Mouse (Mus musculus): ENCODE measurements at regions not wholly inside any gene's neighbourhood (a gene's known extent, or its start where the extent isn't known, plus 50 kb on each side); places are given as distances from the start of the nearest gene placed in this dataset.
A peak's percentile ranks its signal among the peaks of the same experiment; 100 is the strongest.

DNA sequence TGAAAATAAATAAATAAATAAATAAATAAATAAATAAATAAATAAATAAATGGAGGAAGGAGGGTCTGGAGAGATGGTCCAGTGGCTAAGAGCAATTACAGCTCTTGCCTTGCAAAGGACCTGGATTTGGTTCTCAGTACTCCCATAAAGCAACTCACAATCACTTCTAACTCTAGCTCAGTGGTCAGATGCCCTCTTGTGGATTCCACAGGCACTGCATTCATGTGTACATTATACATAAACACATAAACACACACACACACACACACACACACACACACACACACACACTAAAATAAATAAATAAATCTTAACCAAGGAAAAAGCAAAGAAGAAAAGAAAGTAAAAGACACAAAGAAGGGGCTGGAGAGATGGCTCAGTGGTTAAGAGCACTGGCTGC, 74.2 kb upstream of the Dhx40 start:
- DNase-seq, result no peak

DNA sequence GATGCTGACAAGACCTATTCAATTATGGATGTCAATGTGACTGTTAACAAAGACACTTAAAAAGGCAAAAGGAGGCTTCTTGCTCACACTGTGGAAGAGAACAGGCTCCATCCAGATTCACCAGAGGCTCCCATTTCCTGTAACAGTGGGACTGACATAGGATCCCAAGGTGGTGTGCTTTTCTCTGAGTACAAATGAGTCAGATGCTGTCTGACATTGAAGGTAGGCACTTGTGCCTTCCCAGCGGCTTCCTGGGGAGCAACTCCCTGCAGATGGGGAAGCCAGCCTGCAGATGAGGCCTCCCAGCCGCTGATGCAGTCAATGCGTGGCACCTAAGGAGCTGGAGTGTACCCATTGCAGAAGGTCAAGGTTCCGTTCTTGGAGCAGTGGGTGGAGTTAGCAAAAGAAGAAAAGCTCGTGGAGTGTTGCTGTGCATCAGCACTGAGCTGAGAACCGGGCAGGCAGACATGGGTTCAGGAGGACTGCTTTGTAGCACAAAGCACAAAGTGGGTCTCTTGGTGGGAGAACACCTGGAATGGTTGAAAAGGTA, 71.9 kb upstream of the Dhx40 start:
- DNase-seq, result no peak

DNA sequence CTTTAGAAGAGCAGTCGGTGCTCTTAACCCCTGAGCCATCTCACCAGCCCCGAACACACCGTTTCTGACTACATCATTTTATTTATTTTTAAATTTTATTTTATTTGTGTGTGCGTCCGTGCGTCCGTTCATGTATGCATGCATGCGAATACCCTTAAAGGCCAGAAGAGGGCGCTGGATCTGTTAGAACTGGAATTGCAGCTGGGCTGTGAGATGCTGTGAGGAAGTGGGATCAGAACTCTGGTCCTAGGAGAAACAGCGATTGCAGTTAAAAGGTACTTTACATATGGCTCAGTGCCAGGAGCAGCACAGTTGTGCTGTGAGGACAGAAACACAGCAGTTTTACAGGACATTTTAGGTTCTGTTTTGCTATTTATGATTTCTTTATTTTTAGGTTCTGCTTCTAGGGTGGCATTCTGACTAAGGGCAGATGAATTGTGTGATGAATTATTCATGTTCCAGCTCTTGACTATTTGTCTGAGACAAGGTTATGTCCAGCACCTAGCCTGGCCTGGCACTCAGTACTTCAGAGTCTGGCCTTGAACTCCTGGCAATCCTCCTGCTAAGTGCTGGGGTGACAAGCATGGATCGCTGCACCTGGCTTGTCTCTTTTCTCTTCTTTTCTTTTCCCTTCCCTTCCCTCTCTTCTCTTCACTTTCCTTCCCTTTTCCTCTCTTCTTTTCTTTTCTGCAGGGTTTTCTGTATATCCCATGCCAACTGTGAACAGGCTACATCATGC, 71.0 kb upstream of the Dhx40 start:
- no peak for DNase-seq

DNA sequence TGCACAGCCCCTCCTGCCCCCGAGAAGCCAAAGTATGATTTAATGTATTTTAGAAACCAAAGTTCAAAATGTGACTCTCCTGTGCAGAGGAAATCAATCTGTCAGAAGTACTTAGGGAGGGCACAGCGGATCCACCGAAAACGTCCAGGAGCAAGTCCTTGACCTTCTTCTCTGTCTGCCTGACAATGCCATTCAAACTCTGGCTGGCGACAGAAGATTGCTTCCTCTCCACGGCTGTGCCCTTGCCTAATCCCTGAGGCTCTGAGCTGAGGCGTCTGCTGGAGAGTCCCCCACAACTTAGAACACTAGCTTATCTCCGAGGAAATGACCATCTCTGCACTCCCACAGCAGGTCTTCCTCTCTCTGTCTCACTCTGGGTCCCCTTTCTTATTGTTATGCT, 69.0 kb upstream of the Dhx40 start:
- no peak for DNase-seq

DNA sequence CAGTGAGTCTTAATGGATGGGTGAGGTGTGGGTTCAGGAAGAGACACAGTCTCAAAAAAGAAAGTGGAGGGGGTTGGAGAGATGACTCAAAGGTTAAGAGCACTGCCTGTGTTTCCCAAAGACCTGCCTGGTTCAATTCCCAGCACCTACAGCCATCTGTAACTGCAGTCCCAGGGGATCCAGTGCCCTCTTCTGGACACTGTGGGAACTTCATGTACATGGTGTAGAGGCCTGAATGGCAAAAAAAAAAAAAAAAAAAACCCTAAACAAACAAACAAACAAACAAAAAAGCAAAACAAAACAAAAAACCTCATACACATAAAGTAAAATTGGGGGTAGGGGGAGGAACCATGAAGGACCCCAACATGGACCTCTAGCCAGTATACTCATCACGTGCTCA, 68.2 kb upstream of the Dhx40 start:
- DNase-seq, result no peak

DNA sequence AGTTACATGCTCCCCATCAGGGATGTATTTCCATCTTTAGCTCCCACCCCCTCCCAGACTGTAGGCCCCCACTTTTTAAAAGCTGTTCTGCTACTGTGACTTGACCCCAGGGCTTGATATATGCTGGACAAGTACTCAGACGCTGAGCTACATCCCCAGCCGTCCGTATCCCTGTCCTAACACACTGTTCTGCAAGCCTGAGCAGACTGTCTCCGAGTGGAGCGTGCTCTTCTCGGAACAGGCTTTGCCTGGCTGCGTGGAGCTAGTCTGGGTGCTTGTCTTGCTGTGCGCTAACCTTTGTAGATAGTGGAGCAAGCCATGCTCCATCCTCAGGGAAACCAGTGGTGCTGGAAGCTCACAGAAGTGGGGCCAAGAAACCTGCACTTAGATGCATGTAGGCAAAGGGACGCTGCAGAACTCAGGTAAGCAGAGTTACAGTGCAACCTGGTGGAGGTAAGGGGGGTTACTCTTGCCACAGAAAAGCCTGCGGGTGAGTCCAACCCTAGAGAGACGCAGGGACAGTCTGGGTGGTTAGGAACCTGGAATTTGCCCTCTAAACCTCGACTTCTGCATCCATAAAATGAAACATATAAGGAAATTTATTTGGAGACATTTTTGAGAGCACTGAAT, 67.2 kb upstream of the Dhx40 start:
- peak; percentile 62 for DNase-seq

DNA sequence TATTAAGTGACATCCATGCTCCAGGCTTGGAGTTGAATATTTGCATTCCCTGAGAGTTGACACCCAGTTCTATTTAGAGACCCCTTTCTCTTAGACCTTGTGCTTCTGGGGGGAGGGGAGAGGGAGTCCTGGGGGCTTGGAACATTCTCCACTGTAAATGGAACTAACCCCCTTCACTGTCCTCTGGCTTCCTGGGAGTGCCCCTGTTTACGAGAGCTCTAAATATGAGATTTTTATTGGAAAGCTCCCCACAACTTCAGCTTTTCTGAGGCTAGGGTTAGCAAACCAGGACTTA, 65.8 kb upstream of the Dhx40 start:
- no peak for DNase-seq

DNA sequence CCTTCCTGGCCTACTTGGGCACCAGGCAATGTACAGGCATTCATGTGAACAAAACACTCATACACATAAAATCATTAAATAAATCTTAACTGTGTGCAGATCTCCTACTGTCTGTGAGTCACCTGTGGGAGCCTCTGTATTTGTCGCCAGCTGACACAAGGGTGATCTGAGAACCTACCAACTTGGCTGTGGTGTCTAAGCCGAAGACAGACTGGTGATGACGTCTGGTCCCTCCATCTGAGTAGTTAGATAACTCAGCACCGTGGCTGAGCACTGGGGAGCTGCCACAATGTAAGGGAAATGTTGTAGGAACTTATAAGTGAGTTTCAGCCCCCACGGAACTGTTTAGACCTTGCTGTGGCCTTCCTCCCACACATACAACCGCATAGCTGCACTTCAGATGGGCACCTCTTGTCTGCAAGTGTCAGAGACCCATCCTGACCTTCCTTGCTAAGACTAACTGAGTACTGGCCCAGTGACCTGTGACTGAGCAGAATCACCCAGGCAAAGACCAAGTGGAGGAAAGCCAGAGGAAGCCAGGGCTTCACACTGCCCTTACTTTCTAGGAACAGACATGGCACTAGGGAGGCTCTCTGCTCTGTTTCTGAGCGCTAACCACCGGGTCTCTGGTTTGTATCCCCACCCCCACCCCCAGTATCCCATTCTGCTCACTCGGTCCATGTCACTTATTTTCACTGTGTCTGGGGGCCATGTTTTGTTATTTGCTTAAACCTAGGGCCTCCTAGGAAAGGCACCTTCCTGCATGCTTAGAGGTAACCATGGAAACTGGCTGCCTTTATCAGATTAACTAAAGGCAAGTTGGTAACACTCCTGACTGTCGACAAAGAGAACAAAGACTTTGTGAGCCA, 65.2 kb upstream of the Dhx40 start:
- no peak for DNase-seq

DNA sequence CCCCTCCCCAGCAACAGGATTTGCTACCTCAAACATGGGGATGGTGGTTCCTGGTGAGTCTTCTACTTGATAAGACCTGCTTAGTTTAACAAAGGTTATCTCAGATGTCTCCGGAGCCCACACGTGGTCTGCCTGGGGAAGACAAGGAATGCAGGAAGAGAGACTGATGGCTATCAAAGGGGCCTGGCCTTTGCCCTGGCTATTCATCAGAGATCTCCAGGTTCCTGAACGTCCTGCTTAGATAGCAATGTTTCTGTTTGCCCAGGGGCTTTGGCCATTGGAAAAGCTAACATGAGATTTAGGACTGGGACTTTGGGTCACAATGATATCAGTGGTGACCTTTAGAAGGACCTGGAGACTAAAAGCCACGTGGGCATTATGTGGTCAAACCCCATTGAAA, 64.2 kb upstream of the Dhx40 start:
- DNase-seq, result no peak

DNA sequence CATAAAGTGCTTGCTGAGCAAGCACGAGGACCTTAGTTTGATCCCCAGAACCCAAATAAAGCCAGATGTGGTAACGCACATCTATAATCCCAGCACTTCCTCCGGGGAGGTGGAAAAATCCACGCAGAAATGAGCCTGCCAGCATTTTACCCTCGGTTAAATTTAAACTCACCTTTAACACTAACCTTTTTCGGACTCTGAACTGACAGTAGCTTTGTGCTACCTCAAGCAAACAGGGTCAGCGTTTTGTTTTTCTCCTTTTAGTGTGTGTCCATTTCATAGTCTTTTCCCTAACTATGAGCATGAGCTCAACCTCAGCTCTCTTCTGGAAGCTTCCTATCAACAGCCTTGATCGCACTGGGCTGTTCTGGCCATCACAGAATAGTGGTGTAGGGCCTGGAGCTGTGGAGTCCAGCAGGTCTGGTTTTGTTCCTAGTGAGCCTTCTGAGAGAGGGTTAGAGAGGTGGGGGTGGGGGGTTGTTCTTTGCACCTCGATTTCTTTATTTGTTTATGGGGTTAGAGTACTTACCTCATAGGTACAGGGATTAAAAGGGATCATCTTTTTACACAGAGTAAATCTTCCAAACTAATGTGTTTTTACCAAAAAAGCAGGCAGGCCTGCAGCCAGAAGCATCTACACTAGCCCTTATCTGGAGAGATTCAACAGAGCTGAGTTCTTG, 63.1 kb upstream of the Dhx40 start:
- no peak for DNase-seq

DNA sequence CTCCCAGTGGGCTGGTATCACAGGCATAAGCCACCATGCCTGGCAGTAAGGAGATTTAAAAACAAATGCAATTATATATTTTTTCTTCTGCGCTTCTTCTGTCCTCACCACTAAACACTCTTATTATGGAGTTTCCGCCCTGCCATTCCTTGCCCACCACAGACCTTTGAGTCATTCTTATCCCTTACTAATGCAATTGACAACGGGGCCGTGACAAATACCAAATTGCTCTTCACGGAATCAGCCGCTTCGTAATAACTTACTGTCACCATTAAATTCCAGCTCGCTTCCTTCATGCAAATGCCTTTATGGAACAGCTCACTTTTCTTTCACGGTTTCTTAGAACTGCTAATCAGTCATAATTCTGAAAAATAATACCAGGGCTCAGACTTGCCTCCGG, 59.4 kb upstream of the Dhx40 start:
- no peak for DNase-seq

DNA sequence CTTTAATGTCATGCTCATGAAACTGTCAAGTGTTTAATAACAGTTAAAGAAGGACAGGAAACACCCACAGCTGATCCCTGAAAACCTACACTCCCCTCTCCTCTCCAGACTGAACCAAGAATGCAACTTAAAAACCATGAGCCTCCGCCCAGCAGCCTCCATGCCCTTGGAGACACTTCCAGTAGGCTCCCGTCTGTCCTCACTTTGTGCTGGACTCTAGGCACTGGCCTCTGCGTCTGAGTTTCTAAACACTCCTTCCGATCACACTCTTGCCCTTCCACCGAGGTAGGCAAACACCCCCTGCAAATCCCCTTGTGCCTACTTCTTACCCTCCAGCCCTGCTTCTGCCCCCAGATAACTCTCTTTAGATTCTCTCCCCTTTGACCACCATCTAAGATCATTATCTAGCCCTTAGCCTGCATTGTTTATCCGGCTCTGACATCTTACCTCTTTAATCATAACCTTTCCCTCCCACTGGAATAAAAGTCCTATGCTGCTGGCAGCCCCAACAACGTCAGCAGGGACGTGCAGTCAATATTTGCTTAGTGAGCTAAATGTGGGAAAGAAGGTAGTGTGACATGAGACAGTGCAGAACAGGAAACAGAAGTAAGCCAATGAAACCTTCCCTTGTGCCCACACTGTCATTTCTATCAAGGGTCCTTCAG, 52.5 kb upstream of the Dhx40 start:
- DNase-seq, result no peak

DNA sequence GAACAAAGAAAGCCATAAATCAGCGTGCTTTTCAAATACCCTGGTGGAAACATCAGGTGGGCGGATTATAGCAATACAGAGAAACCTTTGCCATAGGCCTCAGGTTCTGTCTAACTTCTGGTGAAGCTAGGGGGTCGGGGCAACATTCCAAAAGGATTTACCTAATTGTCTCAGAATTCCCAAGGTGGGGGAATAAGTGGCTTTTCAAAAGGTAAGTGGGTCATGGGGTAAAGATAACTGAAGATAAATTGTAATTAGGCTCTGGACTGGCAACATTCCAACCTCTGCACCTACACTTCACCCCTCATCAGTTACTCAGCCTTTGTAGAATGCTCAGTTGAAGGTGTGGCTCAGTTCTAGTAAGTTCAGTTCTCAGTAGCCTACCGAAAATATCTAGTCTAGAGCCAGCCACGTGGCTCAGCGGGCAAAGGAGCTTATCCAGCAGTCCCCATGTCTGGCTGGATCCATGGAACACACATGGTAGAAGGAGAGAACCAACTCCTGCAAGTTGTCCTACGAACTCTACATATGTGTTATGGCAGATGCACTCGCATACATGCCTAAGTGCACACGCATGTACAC, 51.8 kb upstream of the Dhx40 start:
- no peak for DNase-seq

DNA sequence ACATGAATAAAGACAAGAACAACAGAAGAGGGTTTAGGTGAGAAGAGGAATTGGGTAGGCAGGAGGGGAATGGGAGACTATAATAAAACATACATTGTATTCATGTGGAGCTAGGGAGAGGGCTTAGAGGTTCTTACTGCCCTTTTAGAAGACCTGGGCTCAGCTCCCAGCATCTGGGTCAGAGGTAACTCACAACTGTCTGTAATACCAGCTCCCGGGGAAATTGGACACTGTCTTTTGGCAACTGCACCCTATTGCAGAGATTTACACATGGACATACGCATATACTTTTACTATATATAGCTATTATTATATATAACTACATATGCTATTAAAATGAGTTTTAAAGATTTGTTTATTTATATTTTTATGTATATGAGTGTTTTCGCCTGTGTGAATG, 50.7 kb upstream of the Dhx40 start:
- no peak for DNase-seq
